Mouse (Mus musculus) lung, adult 2 months (tissue): ENCODE data around the gene Dnajb12.

Source experiments
- CTCF ChIP-seq: fragments of 200-500 bp; IDR thresholded peaks from 2 replicates; pipeline ENCODE4 v1.5.1; 2011; ENCODE audit warnings: mild to moderate bottlenecking, low read length, control low read depth; ENCODE audit not compliant: insufficient read depth
- POLR2A ChIP-seq: fragments of 200-500 bp; IDR thresholded peaks from 2 replicates; pipeline ENCODE4 v1.6.1; 2011; ENCODE audit warnings: low read depth, mild to moderate bottlenecking, control low read depth, low read length, borderline replicate concordance; ENCODE audit errors: extremely low read depth

DNA sequence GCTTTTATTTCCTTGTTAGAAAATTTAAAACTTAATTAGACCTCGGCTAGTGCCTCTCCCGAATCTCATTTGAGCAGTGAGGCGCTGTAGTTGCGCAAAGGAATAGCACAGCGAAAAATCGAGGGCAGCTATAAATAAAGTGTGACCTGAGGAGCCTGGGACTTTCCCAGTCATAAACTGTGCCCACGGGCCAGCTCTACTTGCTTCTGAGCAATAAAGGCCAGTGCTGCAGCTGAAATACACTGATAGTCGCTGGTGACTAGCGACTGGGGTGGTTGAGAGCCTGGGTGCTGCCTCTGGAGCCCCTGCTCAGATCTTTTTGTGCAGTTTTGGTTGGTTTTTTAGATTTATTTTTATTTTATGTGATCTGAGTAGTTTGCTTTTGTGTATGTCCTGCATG is 34.7 kb upstream of the Dnajb12 start:
- no peak for TF ChIP-seq POLR2A
- no peak for TF ChIP-seq CTCF
